Mouse (Mus musculus) CH12.LX (cell line): ENCODE results near the gene Plvap.

Experiments
- CHD2 ChIP-seq: IDR thresholded peaks from 2 replicates; pipeline ENCODE4 v1.6.1; 2011; ENCODE audit warnings: low read length, improper control_type of control experiment
- CTCF ChIP-seq, 2 experiments: IDR thresholded peaks in 1 of 2; conservative IDR thresholded peaks in 1 of 2; 2 replicates each; pipeline ENCODE4 v1.5.1; 2011 to 2012; ENCODE audit warnings: low read depth in 2 of 2, low read length in 2 of 2, improper control_type of control experiment in 1 of 2, inconsistent platforms in 1 of 2, mild to moderate bottlenecking in 1 of 2, moderate library complexity in 1 of 2
- EP300 ChIP-seq: IDR thresholded peaks from 2 replicates; pipeline ENCODE4 v1.6.1; 2011; ENCODE audit warnings: low read length, improper control_type of control experiment
- KAT2A ChIP-seq: IDR thresholded peaks from 2 replicates; pipeline ENCODE4 v1.6.1; 2012; ENCODE audit warnings: low read length, improper control_type of control experiment, inconsistent platforms; ENCODE audit not compliant: insufficient replicate concordance
- MAFK ChIP-seq: IDR thresholded peaks from 2 replicates; pipeline ENCODE4 v1.6.1; 2011; ENCODE audit warnings: low read length, improper control_type of control experiment; ENCODE audit not compliant: insufficient replicate concordance
- MYC ChIP-seq: IDR thresholded peaks from 2 replicates; pipeline ENCODE4 v1.6.1; 2011; ENCODE audit warnings: low read depth, mild to moderate bottlenecking, improper control_type of control experiment, low read length
- POLR2A ChIP-seq: IDR thresholded peaks from 2 replicates; pipeline ENCODE4 v1.6.1; 2011; ENCODE audit warnings: low read depth, mild to moderate bottlenecking, improper control_type of control experiment, low read length
- UBTF ChIP-seq: IDR thresholded peaks from 2 replicates; pipeline ENCODE4 v1.6.1; 2012; ENCODE audit warnings: low read depth, mild to moderate bottlenecking, inconsistent platforms, low read length, improper control_type of control experiment, moderate library complexity
- ZMIZ1 ChIP-seq: IDR thresholded peaks from 2 replicates; pipeline ENCODE4 v1.6.1; 2012; ENCODE audit warnings: low read depth, mild to moderate bottlenecking, inconsistent platforms, low read length, improper control_type of control experiment

DNA sequence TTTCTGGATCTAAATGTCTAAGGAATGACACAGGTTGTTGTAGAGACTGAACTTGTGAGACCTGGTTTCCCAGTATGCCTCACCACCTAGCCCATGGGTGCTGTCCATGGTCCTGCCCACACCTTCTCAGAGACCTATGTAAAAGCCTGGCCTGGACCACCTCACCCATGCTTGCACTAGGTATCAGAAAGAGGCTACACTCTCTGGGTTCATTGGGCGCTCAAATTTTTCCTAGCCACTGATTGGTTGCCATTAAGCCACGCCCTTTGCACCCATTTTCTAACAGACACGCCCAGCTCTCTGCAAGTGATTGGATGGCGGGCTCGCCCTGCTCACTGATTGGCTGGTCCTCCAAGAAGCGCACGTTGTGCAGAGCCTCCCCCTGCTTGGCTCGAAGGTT lies 27.6 kb downstream of the Plvap start:
- TF ChIP-seq EP300, result no peak
- no peak for TF ChIP-seq KAT2A
- TF ChIP-seq MYC, result no peak
- no peak for TF ChIP-seq POLR2A
- no peak for TF ChIP-seq UBTF
- TF ChIP-seq MAFK, result no peak
- TF ChIP-seq CTCF (conservative IDR thresholded peaks at IDR 0.05 in 1 of 2, IDR thresholded peaks at IDR 0.05 in 1 of 2; ENCODE audit: low read depth in 2 of 2, low read length in 2 of 2), result no peak
- TF ChIP-seq CHD2, result no peak
- no peak for TF ChIP-seq ZMIZ1
